Mouse (Mus musculus): ENCODE data around the gene Zfyve28.
A peak's percentile ranks its signal among the peaks of the same experiment; 100 is the strongest.

Zfyve28 gene

GRCm38 (mm10) chr5:34288154-34288716, at the start of gene Zfyve28, which contains the start of gene Cfap99:
TSS of gene Zfyve28 (minus strand) at chr5:34288449.
TSS of gene Cfap99 (plus strand) at chr5:34288600.
- peak; percentile 37 to 76 for DNase-seq

- DNase-seq = peak; percentile 47 to 71
Measured at GRCm38 (mm10) chr5:34336775-34337450, 48.7 kb upstream of the Zfyve28 start.

- peak; percentile 99 for DNase-seq
Measured at GRCm38 (mm10) chr5:34336097-34336774, 48.0 kb upstream of the Zfyve28 start, which contains the start of gene Rnf4. TSS of gene Rnf4 (plus strand) at chr5:34336289.

- DNase-seq = peak; percentile 51 to 73
Measured at GRCm38 (mm10) chr5:34335539-34336096, 47.4 kb upstream of the Zfyve28 start.

GRCm38 (mm10) chr5:34334081-34334480, 45.8 kb upstream of the Zfyve28 start:
- no peak for DNase-seq

GRCm38 (mm10) chr5:34330136-34330535, 41.9 kb upstream of the Zfyve28 start:
- no peak for DNase-seq

GRCm38 (mm10) chr5:34326875-34327576, 38.8 kb upstream of the Zfyve28 start:
- peak; percentile 7 to 45 for DNase-seq

GRCm38 (mm10) chr5:34326249-34326691, 38.0 kb upstream of the Zfyve28 start:
- DNase-seq = no peak

GRCm38 (mm10) chr5:34325286-34325685, 37.0 kb upstream of the Zfyve28 start:
- no peak for DNase-seq

- no peak for DNase-seq
Measured at GRCm38 (mm10) chr5:34321236-34321635, 33.0 kb upstream of the Zfyve28 start.

GRCm38 (mm10) chr5:34319491-34320034, 31.3 kb upstream of the Zfyve28 start:
- no peak for DNase-seq

- peak; percentile 30 to 51 for DNase-seq
Measured at GRCm38 (mm10) chr5:34309016-34309415, 20.8 kb upstream of the Zfyve28 start.

- DNase-seq = no peak
Measured at GRCm38 (mm10) chr5:34302377-34302776, 14.1 kb upstream of the Zfyve28 start.

GRCm38 (mm10) chr5:34298937-34299535, 10.8 kb upstream of the Zfyve28 start:
- DNase-seq = no peak

- DNase-seq = no peak
Measured at GRCm38 (mm10) chr5:34298061-34298460, 9.8 kb upstream of the Zfyve28 start.

- no peak for DNase-seq
Measured at GRCm38 (mm10) chr5:34295141-34295540, 6.9 kb upstream of the Zfyve28 start.

GRCm38 (mm10) chr5:34294696-34295095, 6.4 kb upstream of the Zfyve28 start:
- DNase-seq = no peak

GRCm38 (mm10) chr5:34293363-34293762, 5.1 kb upstream of the Zfyve28 start:
- no peak for DNase-seq

GRCm38 (mm10) chr5:34289286-34289685, 1.0 kb upstream of the Zfyve28 start:
- DNase-seq = no peak

- no peak for DNase-seq
Measured at GRCm38 (mm10) chr5:34287838-34288145, 457 bp downstream of the Zfyve28 start.

GRCm38 (mm10) chr5:34287001-34287837, 1.0 kb downstream of the Zfyve28 start:
- no peak for DNase-seq
